Mouse (Mus musculus): ENCODE measurements around the gene Gm42742. TPM values are rescaled to one million over a fixed set of nuclear protein-coding genes. Genes with fewer than 3 reads are reported as not detected.
A peak's percentile ranks its signal among the peaks of the same experiment; 100 is the strongest.

Gm42742 gene
- polyA plus RNA-seq, 1 experiment from 2014 or later, result 31.1 TPM

- H3K4me1 ChIP-seq (ENCODE audit: control insufficient read depth, insufficient read depth, low read length), result no peaks in the 10 kb centered on the region
- H3K27ac ChIP-seq (ENCODE audit: low read length), result peak within 1 kb of the TSS; percentile 97
- peak within 1 kb of the TSS; percentile 98 for H3K9ac ChIP-seq (ENCODE audit: low read length)
- peak within 1 kb of the TSS; percentile 74 for H3K4me2 ChIP-seq (ENCODE audit: low read depth, low read length)
- WGBS, result under 1% methylated on average over 55 of the region's 55 CpGs
- peak; percentile 95 for ATAC-seq (ENCODE audit: insufficient read depth, low FRiP score)
- H3K27me3 ChIP-seq (ENCODE audit: control insufficient read depth, insufficient read depth, low read length), result no peaks in the 10 kb centered on the region
- H3K9me3 ChIP-seq (replicated peaks; ENCODE audit: control insufficient read depth, low read length), result no peaks in the 10 kb centered on the region
- peak within 1 kb of the TSS; percentile 98 for H3K4me3 ChIP-seq (replicated peaks; ENCODE audit: low read length)
- peaks cover 8% of the 10 kb centered on the region; the same call in 1 of the 2 replicates for H3K36me3 ChIP-seq (ENCODE audit: control insufficient read depth, insufficient read depth, low read length)
Observed at GRCm38 (mm10) chr7:126975950-126976866, 44.7 kb downstream of the Gm42742 start, which contains the start of gene Cdiptos. TSS of gene Cdiptos (minus strand) at chr7:126976098.

- peak within 1 kb of the TSS; percentile 98 for H3K4me3 ChIP-seq (replicated peaks; ENCODE audit: low read length)
- no peaks in the 10 kb centered on the region for H3K27me3 ChIP-seq (ENCODE audit: control insufficient read depth, insufficient read depth, low read length)
- ATAC-seq (ENCODE audit: insufficient read depth, low FRiP score), result no peak
- no peaks in the 10 kb centered on the region for H3K9me3 ChIP-seq (replicated peaks; ENCODE audit: control insufficient read depth, low read length)
- peak within 1 kb of the TSS; percentile 98 for H3K9ac ChIP-seq (ENCODE audit: low read length)
- H3K4me1 ChIP-seq (ENCODE audit: control insufficient read depth, insufficient read depth, low read length), result no peaks in the 10 kb centered on the region
- H3K36me3 ChIP-seq (ENCODE audit: control insufficient read depth, insufficient read depth, low read length), result peaks cover 8% of the 10 kb centered on the region; the same call in 1 of the 2 replicates
- WGBS, result 17% methylated on average over 1 of the region's 1 CpGs
- H3K27ac ChIP-seq (ENCODE audit: low read length), result peak within 1 kb of the TSS; percentile 97
- H3K4me2 ChIP-seq (ENCODE audit: low read depth, low read length), result peak within 1 kb of the TSS; percentile 74
Observed at GRCm38 (mm10) chr7:126975893-126975949, 45.2 kb downstream of the Gm42742 start, which contains the start of gene Cdipt. TSS of gene Cdipt (plus strand) at chr7:126975914.

GRCm38 (mm10) chr7:126975493-126975892 lies 45.4 kb downstream of the Gm42742 start:
- Histone ChIP-seq H3K9ac (ENCODE audit: low read length) (peak overlapping the region; percentile 98), H3K9me3 (replicated peaks; ENCODE audit: control insufficient read depth, low read length) (no peaks in the 10 kb centered on the region), H3K27ac (ENCODE audit: low read length) (peak overlapping the region; percentile 97), H3K4me2 (ENCODE audit: low read depth, low read length) (peak overlapping the region; percentile 74), H3K36me3 (ENCODE audit: control insufficient read depth, insufficient read depth, low read length) (peaks cover 8% of the 10 kb centered on the region; the same call in 1 of the 2 replicates), H3K4me1 (ENCODE audit: control insufficient read depth, insufficient read depth, low read length) (no peaks in the 10 kb centered on the region), H3K4me3 (replicated peaks; ENCODE audit: low read length) (peak overlapping the region; percentile 98), H3K27me3 (ENCODE audit: control insufficient read depth, insufficient read depth, low read length) (no peaks in the 10 kb centered on the region)
- 11% methylated on average over 8 of the region's 8 CpGs for WGBS
- no peak for ATAC-seq (ENCODE audit: insufficient read depth, low FRiP score)

DNA sequence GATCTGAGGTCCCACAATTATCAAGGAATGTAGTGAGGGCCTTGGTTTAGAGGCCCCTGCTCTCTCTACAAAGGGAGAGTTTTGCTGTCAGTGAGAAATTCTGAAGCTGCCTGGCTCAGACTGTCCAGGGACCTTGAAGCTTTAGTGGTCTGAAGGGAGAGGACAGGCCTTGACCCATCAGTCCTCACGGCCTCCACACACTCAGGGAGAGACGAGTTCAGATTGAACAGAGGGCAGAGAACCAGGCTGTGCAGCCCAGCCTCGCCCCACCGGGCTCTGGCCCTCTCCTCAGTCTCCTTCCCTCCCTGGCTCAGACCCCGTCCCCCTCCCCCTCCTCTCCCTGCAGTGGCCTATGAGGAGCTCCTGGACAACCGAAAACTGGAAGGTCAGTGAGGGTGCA lies 53.5 kb downstream of the Gm42742 start:
- Histone ChIP-seq H3K4me2 (ENCODE audit: low read depth, low read length) (no peak overlapping the region), H3K4me1 (ENCODE audit: control insufficient read depth, insufficient read depth, low read length) (no peaks in the 10 kb centered on the region), H3K36me3 (ENCODE audit: control insufficient read depth, insufficient read depth, low read length) (no peaks in the 10 kb centered on the region), H3K27ac (ENCODE audit: low read length) (no peak overlapping the region), H3K4me3 (replicated peaks; ENCODE audit: low read length) (no peak overlapping the region), H3K27me3 (ENCODE audit: control insufficient read depth, insufficient read depth, low read length) (no peaks in the 10 kb centered on the region), H3K9ac (ENCODE audit: low read length) (no peak overlapping the region), H3K9me3 (replicated peaks; ENCODE audit: control insufficient read depth, low read length) (no peaks in the 10 kb centered on the region)
- WGBS, result 63% methylated on average over 6 of the region's 6 CpGs
- ATAC-seq (ENCODE audit: insufficient read depth, low FRiP score), result no peak

DNA sequence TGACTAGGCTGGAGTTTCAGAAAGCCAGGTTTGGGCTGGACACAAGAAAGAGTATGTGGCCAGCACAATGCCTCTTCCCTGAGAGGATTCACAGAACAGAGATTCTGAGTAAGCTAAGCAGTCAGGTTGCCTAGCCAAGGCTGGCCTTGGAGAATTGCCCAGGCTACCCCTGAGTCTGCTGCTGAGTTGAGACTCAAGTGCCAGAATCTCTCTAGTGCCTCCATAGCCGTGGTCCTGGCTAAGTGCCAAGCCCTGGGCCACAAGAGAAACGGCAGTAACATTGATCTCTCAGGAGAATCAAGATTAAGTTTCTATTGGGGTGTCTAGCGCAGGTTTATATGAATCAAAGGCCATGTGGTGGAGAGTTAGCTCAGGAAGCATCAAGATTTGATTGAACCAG lies 55.3 kb downstream of the Gm42742 start:
- WGBS, result 43% methylated on average over 3 of the region's 3 CpGs
- H3K4me3 ChIP-seq (replicated peaks; ENCODE audit: low read length), result no peak overlapping the region
- no peak overlapping the region for H3K27ac ChIP-seq (ENCODE audit: low read length)
- no peak overlapping the region for H3K9ac ChIP-seq (ENCODE audit: low read length)
- no peaks in the 10 kb centered on the region for H3K4me1 ChIP-seq (ENCODE audit: control insufficient read depth, insufficient read depth, low read length)
- H3K36me3 ChIP-seq (ENCODE audit: control insufficient read depth, insufficient read depth, low read length), result no peaks in the 10 kb centered on the region
- no peaks in the 10 kb centered on the region for H3K9me3 ChIP-seq (replicated peaks; ENCODE audit: control insufficient read depth, low read length)
- no peaks in the 10 kb centered on the region for H3K27me3 ChIP-seq (ENCODE audit: control insufficient read depth, insufficient read depth, low read length)
- no peak for ATAC-seq (ENCODE audit: insufficient read depth, low FRiP score)
- no peak overlapping the region for H3K4me2 ChIP-seq (ENCODE audit: low read depth, low read length)

Small RNA genes within 50 kb of the gene (microRNA-seq; reads per million reads assigned to microRNA genes)
- gene Gm44343, result not detected

Other genes starting within 250 kb of the Gm42742 start
- gene Ypel3, start 244.1 kb downstream of the Gm42742 start, polyA plus RNA-seq (2015; fragmentation: Nextera tagmentation; extraction: Ambion mirVana), result 60.6 and 65.9 TPM in 2 replicates
- gene Tbx6, start 239.6 kb downstream of the Gm42742 start, polyA plus RNA-seq (2015; fragmentation: Nextera tagmentation; extraction: Ambion mirVana), result 0.27 and 0.47 TPM in 2 replicates
- gene Ppp4c, start 228.6 kb downstream of the Gm42742 start, polyA plus RNA-seq (2015; fragmentation: Nextera tagmentation; extraction: Ambion mirVana), result 180 and 192 TPM in 2 replicates
- gene Fam57b, start 223.4 kb downstream of the Gm42742 start, polyA plus RNA-seq (2015; fragmentation: Nextera tagmentation; extraction: Ambion mirVana), result 1.1 and 1.3 TPM in 2 replicates
- gene 4930451I11Rik, start 189.5 kb downstream of the Gm42742 start, polyA plus RNA-seq (2015; fragmentation: Nextera tagmentation; extraction: Ambion mirVana), result not detected in 2 replicates
- 0.89 TPM in 1 of 2 replicates, not detected in the other for gene Doc2a, start 173.7 kb downstream of the Gm42742 start, polyA plus RNA-seq (2015; fragmentation: Nextera tagmentation; extraction: Ambion mirVana)
- 22.9 and 24.4 TPM in 2 replicates for gene Hirip3, start 159.1 kb downstream of the Gm42742 start, polyA plus RNA-seq (2015; fragmentation: Nextera tagmentation; extraction: Ambion mirVana)
- gene Ino80e, start 158.7 kb downstream of the Gm42742 start, polyA plus RNA-seq (2015; fragmentation: Nextera tagmentation; extraction: Ambion mirVana), result 62.2 and 64.8 TPM in 2 replicates
- gene Taok2, start 136.4 kb downstream of the Gm42742 start, polyA plus RNA-seq (2015; fragmentation: Nextera tagmentation; extraction: Ambion mirVana), result 40.1 and 43.3 TPM in 2 replicates
- 30.2 and 34.1 TPM in 2 replicates for gene Tmem219, start 98.2 kb downstream of the Gm42742 start, polyA plus RNA-seq (2015; fragmentation: Nextera tagmentation; extraction: Ambion mirVana)
- 11.3 and 12.8 TPM in 2 replicates for gene Kctd13, start 92.2 kb downstream of the Gm42742 start, polyA plus RNA-seq (2015; fragmentation: Nextera tagmentation; extraction: Ambion mirVana)
- gene Asphd1, start 71.5 kb downstream of the Gm42742 start, polyA plus RNA-seq (2015; fragmentation: Nextera tagmentation; extraction: Ambion mirVana), result 0.18 and 0.45 TPM in 2 replicates
- gene Sez6l2, start 70.5 kb downstream of the Gm42742 start, polyA plus RNA-seq (2015; fragmentation: Nextera tagmentation; extraction: Ambion mirVana), result 1.3 and 1.9 TPM in 2 replicates
- gene Cdipt, start 45.2 kb downstream of the Gm42742 start, polyA plus RNA-seq (2015; fragmentation: Nextera tagmentation; extraction: Ambion mirVana), result 110 and 125 TPM in 2 replicates
- gene Cdiptos, start 45.0 kb downstream of the Gm42742 start, polyA plus RNA-seq (2015; fragmentation: Nextera tagmentation; extraction: Ambion mirVana), result 1.5 and 2.1 TPM in 2 replicates
- gene Mvp, start 6.5 kb downstream of the Gm42742 start, polyA plus RNA-seq (2015; fragmentation: Nextera tagmentation; extraction: Ambion mirVana), result 28.0 and 28.3 TPM in 2 replicates
- gene Pagr1b, start 4.6 kb downstream of the Gm42742 start, polyA plus RNA-seq (2015; fragmentation: Nextera tagmentation; extraction: Ambion mirVana), result 0.36 TPM in 1 of 2 replicates, not detected in the other
- gene Pagr1a, start 3.7 kb downstream of the Gm42742 start, polyA plus RNA-seq (2015; fragmentation: Nextera tagmentation; extraction: Ambion mirVana), result 43.5 and 56.6 TPM in 2 replicates
- gene Prrt2, start 114 bp upstream of the Gm42742 start, polyA plus RNA-seq (2015; fragmentation: Nextera tagmentation; extraction: Ambion mirVana), result 8.5 and 9.6 TPM in 2 replicates
- 23.2 and 27.9 TPM in 2 replicates for gene Maz, start 5.9 kb upstream of the Gm42742 start, polyA plus RNA-seq (2015; fragmentation: Nextera tagmentation; extraction: Ambion mirVana)
- gene Kif22, start 21.4 kb upstream of the Gm42742 start, polyA plus RNA-seq (2015; fragmentation: Nextera tagmentation; extraction: Ambion mirVana), result 91.5 and 92.2 TPM in 2 replicates
- gene Zg16, start 66.2 kb upstream of the Gm42742 start, polyA plus RNA-seq (2015; fragmentation: Nextera tagmentation; extraction: Ambion mirVana), result 29.5 and 61.7 TPM in 2 replicates
- gene AI467606, start 70.3 kb upstream of the Gm42742 start, polyA plus RNA-seq (2015; fragmentation: Nextera tagmentation; extraction: Ambion mirVana), result 6.6 and 7.5 TPM in 2 replicates
- 4.7 and 4.8 TPM in 2 replicates for gene Qprt, start 101.1 kb upstream of the Gm42742 start, polyA plus RNA-seq (2015; fragmentation: Nextera tagmentation; extraction: Ambion mirVana)
- 0.77 and 1.3 TPM in 2 replicates for gene Spn, start 116.7 kb upstream of the Gm42742 start, polyA plus RNA-seq (2015; fragmentation: Nextera tagmentation; extraction: Ambion mirVana)
- 43.7 and 47.7 TPM in 2 replicates for gene Cd2bp2, start 175.0 kb upstream of the Gm42742 start, polyA plus RNA-seq (2015; fragmentation: Nextera tagmentation; extraction: Ambion mirVana)
- gene Tbc1d10b, start 187.4 kb upstream of the Gm42742 start, polyA plus RNA-seq (2015; fragmentation: Nextera tagmentation; extraction: Ambion mirVana), result 15.4 and 15.7 TPM in 2 replicates
- gene Mylpf, start 187.8 kb upstream of the Gm42742 start, polyA plus RNA-seq (2015; fragmentation: Nextera tagmentation; extraction: Ambion mirVana), result 23.9 and 312 TPM in 2 replicates
- 27.1 and 28.5 TPM in 2 replicates for gene Zfp553, start 212.0 kb upstream of the Gm42742 start, polyA plus RNA-seq (2015; fragmentation: Nextera tagmentation; extraction: Ambion mirVana)
- gene Sept1, start 212.0 kb upstream of the Gm42742 start, polyA plus RNA-seq (2015; fragmentation: Nextera tagmentation; extraction: Ambion mirVana), result 14.7 and 15.0 TPM in 2 replicates
- 35.5 and 37.8 TPM in 2 replicates for gene Zfp771, start 223.2 kb upstream of the Gm42742 start, polyA plus RNA-seq (2015; fragmentation: Nextera tagmentation; extraction: Ambion mirVana)
- gene Dctpp1, start 239.6 kb upstream of the Gm42742 start, polyA plus RNA-seq (2015; fragmentation: Nextera tagmentation; extraction: Ambion mirVana), result 131 and 145 TPM in 2 replicates